Mouse (Mus musculus): ENCODE results near the gene Atp8b2.
A peak's percentile ranks its signal among the peaks of the same experiment; 100 is the strongest.

Gene Atp8b2

DNA sequence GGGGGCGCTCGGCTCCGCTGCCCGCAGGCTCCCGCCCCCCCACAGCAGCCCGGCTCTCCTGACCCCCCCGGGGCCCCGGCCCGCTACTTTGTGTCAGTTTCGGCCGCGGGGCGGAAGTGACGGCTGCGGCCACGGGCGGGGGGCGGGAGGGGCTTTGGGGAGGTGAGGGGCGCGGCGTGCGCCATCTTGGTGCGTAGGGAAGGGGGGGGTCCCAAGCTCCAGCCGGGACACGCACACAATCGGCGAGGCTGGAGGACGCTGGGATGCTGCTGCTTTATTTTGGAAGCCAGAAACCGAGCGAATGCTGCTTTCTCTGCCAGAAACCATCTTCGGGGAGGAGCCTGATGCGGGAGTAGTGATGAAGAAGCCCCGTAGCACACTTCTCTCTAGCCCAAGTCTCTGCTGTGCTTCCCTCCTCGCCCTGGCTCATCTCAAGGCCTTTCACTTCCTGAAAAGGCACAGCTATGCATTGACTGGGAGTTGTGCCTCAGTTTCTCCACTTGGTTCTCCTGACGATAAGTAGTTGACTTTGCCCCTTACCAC, at the start of gene Atp8b2:
Gene Atp8b2, minus strand, starts transcription at position 288 of the 543 bp plus-strand sequence.
- peak; percentile 83 for DNase-seq (ENCODE audit: low read depth, low spot score)

DNA sequence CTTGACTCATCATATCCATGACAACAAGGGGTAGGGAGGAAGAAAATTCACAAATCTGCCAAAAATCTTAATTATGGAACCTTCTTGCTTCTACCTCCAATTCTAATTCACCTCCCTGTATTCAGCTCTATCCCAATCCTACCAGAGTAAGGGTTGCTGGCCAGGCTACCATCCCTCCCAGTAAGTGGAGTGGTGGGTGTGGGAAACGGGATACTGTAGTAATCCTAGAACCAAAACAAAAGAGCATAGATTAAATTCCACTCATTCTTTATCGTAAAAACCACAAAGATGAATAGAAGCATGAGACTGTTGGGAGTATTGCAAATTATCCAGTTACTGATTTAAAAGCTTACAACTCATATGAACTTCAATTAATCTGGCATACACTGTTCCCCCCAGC, 47.0 kb upstream of the Atp8b2 start:
- no peak for DNase-seq (ENCODE audit: low read depth, low spot score)

DNA sequence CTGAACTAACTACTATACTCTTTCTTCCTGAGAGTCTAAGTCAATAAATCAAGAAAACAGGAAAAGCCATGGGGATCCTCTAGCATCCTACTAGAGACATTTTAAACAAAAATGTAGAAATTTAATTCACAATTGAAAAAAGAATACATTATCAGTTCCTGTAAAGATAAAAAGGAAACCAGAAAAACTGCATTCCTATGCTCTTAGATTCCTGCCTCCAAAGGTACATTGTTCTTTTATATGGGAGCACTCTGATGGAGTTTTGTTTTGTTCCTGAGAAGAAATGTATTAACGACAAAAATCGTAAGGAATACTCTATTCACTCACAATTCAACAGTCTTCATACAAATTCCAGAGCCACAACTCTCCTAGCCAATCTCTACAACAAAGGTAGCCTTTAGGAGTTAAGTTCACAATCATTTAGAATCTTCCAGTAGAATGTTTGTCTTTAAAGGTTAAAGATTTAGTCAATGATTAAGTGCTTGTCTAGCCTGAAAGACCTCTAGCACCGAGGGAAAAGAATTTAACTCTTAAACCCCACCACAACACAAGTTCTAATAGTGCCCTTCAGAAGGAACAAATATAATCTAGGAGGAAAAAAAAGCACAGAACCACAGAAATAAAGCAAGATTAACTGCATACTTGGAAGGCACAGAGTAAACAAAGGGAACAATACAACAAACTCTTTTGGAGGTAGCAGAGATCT, 40.9 kb upstream of the Atp8b2 start:
- no peak for DNase-seq (ENCODE audit: low read depth, low spot score)

DNA sequence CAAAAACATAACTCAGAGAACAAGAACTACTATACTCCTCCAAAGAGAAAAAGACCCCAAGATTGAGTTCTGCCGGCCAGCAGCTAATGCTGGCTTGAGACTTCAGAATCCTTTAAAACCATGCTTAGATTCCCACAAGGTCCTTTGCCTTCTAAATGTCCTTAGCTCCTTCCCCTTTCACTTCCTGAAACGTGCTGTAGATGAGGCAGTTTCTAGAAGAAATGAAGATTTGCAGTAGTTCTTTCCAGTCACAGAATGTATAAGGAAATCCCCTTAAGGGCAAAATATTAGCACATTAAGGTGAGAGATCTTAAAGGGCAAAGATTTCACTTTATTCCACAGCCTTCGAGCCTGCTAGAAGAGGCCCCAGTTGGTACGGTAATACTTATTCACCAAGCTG, 36.5 kb upstream of the Atp8b2 start:
- DNase-seq (ENCODE audit: low read depth, low spot score): no peak

DNA sequence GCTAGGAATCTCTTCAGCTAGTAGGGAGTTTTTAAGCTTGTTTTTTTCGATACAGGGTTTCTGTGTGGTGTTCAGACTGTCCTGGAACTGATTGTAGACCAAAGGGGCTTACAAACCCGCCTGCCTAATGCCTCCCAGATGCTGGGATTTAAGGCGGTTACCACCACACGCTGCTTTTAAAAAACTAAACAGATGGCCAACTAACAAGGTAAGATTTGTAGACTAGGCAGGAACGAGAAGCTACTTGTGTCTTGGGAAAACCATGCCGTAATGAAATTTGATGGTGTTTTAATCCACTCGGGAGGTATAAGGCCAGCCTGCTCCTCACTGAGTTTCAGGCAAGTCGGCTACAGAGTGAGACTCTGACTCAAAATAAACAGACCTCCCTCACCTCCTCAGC, 35.8 kb upstream of the Atp8b2 start:
- DNase-seq (ENCODE audit: low read depth, low spot score): no peak

DNA sequence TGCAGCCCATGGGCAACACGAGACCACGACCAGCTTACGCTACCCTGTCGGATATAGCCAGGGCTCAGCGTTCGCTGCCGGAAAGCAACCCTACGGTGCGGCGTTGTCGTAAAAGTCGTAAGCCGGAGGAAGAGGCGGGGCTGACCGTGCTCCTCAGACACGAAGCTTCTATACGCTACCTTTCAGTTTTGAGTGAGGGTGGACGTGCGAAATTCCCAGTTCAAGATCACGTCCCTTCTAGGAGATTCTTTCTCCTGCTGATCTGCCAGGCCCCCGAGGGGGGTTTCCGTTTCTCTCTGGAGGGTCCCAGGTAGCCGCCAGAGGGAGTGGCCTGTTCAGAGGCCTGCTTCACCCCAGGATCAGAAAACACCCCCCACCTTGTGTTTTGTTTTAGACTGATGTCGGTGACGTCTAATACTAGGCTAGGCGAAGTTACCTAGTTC, 35.3 kb upstream of the Atp8b2 start, which contains the start of gene Hax1:
Gene Hax1, minus strand, starts transcription at position 169 of the 443 bp plus-strand sequence.
- DNase-seq (ENCODE audit: low read depth, low spot score): peak; percentile 95

DNA sequence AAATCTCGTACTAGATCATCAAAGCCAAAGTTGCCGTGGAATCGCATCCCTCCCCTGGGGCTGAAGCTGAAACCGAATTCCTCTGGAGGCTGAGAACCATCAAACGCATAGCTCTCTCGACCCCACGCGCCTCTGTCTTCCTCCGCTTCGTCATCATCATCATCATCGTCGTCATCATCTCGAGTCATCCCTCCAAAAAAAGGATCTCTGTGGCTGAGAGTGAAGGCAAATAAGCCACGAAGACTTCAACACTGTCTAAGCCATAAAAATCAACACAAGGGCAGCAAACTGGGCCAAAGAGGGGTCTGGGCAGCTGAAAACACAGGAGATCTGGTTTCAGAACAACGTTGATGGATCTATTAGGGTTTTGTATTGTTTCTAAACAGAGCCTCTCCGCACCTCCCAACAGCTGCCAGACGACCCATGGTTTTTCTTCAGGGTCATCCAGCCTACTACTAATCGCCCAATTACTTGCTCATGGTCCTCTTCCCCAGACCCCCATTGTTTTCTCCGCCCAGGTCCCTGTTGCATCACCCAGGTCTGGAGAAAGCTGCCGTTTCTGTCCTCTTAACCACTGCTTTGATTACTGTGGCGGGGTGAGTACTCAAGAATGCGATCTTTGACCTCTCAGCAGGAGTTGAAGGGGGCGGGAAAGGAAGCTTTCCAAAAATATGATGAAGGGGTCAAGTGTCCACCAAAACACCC, 34.6 kb upstream of the Atp8b2 start:
- peak; percentile 59 for DNase-seq (ENCODE audit: low read depth, low spot score)

DNA sequence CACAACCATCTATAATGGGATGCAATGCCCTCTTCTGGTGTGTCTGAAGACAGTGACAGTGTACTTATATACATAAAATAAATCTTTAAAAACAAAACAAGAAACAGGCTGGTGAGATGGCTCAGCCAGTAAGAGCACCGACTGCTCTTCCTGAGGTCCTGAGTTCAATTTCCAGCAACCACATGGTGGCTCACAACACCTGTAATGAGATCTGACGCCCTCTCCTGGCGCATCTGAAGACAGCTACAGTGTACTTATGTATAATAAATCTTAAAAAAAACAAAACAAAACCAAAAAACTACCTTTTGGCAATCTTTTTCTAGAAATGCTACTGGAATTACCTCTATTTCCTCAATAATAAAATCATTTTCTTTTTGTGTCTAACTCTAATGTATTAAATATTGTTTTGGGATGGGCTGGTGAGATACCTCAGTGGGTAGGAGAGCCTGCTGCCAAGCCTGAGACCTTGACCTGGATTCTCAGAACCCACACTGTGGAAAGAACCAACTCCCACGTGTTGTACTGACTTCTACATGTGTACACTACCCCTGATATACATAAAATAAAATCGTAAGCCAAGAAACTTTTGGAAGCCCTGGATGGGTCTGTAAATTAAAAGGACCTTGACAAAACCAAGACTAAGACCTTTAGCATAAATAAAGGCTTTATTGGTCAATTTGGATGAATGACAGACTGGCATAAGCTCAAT, 31.7 kb upstream of the Atp8b2 start:
- DNase-seq (ENCODE audit: low read depth, low spot score): no peak

DNA sequence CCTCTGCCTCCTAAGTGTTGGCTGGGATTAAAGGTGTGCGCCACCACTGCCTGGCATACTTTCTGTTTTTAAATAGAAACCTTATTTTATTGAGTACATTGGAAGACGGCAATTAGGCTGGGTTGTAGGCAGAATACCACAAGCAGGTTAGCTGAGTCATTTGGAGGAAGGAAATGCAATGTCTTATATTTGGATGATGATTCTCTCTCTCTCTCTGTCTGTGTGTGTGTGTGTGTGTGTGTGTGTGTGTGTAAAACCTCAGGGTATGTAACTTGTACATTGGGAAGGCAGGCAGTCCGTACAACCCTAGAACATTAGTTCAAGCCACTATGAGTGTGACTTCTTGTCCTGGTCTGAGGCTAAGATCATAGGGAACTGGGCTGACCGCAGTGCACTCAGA, 24.5 kb upstream of the Atp8b2 start:
- no peak for DNase-seq (ENCODE audit: low read depth, low spot score)

DNA sequence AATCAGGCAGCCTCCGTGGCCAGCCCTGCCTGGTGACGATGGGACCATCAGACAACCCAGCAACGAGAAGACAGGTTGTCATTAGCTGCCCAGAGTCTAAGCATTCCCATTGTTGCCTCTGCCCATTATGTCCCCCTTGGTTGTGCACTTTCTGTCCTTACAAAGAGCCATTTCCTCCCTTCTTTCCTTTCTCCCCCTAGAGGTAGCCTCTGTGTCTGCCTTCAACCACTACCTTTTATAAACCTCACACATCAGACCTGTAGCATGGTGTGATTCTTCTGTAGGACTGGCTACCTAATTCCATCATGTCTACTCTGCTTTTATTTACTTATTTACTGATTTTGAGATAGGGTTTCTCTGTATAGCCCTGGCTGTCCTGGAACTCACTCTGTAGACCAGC, 23.9 kb upstream of the Atp8b2 start:
- DNase-seq (ENCODE audit: low read depth, low spot score): no peak

DNA sequence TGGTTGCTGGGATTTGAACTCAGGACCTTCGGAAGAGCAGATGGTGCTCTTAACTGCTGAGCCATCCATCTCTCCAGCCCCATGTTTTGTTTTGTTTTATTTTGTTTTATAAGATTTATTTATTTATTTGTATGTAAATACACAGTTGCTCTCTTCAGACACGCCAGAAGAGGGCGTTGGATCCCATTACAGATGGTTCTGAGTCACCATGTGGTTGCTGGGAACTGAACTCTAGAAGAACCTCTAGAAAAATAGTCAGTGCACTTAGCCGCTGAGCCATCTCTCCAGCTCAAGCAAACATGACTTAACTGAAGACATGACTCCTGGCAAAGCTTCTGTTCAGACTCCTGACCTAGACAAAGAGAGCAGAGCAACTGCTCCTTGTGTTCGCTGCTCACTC, 19.1 kb upstream of the Atp8b2 start:
- DNase-seq (ENCODE audit: low read depth, low spot score): no peak

DNA sequence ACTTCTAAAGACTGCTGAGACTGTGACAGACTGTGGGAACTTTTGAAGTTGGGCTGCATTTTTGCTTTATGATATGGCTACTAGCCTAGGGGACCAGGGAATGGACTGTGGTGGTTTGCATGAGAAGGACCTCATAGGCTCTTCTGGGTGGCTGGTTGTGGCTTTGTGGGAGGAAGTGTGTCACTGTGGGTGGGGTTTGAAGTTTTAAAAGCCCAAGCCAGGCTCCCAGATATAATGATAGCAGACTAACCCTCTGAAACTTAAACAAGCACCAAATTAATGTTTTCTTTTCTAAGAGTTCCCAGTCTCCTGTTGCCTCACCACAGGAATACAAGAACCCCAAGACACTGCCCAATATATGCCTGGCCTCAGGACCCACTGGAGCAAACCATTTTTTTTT, 13.6 kb upstream of the Atp8b2 start:
- no peak for DNase-seq (ENCODE audit: low read depth, low spot score)

DNA sequence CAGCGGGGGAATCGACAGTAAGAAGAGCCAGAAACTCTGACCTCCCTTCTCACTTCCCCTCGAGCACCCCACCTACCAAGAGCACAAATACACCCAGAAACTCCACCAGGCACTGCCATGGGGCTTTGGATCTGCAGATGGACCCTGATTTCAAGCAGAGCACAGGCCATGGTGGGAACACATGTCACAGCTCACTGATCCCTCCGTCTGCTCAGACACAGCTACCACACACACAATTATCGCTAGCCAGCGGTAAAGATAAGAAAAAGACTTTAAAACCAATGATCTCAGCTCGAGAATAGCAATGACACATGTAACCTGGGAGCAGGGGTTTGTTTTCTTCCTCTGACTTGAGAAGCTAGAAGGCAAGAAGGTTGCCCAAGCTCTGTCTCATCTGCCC, 5.2 kb upstream of the Atp8b2 start:
- no peak for DNase-seq (ENCODE audit: low read depth, low spot score)

DNA sequence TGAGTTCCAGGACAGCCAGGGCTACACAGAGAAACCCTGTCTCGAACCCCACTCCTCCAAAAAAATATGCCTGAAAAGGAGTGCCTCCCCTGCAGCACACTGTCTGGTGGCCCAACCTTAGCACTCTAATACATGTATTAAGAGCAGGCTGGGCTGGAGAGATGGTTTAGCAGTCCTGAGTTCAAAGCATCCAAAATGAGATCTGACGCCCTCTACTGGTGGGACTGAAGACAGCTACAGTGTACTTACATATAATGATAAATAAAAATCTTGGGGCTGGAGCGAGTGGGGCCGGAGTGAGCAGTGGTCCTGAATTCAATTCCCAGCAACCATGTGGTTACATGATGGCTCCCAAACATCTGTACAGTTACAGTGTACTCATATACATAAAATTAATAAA, 3.6 kb upstream of the Atp8b2 start:
- DNase-seq (ENCODE audit: low read depth, low spot score): peak; percentile 71

DNA sequence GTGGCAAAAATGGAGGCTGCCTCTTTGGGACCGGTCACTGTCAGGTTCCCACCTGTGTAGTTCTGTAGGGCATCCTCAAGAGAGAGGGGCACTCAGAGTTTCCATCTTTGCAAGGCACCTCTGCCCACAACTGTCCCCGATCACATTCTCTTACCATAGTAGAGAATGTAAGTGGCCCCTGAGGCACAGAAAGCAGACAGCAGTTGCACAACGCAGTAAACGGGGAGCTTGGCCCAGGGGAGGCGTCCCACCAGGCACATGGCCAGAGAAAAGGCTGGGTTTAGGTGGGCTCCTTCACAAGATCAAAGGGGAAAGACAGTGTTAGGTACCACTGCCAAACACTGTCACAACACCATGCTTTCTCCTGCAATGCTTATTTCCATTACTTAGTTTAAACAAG, 2.7 kb upstream of the Atp8b2 start:
- no peak for DNase-seq (ENCODE audit: low read depth, low spot score)

DNA sequence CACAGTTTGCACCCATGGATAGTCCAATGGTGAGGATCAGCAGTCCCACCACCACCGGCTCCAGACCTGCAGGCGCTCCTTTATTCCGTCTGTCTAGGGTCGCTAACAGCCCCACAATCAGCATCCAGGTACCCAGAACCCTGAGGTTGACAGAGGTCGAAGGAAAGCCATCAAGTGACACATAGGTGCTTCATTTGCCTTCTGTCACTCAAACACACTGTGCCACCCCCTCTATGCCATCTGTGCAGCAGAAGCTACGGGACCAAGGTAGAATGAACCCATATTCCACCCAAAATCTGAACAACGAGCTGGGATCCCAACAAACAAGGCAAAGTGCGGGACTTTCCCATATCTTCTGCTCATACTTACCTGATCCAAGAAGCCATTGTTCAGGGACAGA, 2.2 kb upstream of the Atp8b2 start:
- no peak for DNase-seq (ENCODE audit: low read depth, low spot score)

DNA sequence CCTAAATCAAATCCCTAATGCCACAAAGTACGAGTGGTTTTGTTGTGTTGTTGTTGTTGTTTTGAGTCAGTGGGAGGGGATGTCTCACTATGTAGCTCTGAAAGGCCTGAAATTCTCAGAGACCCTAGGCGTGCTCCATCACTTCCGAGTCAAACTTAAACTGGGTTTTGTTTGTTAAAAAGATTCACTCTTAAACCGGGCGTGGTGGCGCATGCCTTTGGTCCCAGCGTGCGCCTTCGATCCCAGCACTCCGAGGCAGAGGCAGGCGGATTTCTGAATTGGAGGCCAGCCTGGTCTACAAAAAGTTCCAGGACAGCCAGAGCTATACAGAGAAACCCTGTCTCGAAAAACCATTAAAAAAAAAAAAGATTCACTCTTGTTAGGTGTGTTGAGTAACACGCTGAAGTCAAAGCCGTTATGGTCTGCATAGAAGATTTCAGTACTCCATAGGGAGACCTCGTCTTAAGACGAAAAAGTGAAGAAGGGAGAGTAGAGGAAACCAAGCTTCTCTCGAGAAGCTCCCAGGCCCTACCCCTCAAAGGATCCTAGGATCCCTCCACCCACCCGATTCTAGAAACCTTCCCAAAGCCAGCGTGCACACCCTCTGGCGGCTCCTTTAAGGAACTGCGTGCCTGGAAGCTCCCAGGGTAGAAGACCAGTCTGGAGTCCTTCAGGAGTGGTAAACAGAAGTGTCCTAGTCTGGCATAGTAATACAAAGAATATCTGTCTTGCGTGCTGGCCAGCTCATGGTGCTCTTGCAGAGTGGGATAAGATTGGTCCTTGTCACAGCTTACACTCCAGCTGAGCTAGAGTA, 825 bp upstream of the Atp8b2 start:
- DNase-seq (ENCODE audit: low read depth, low spot score): peak; percentile 74

DNA sequence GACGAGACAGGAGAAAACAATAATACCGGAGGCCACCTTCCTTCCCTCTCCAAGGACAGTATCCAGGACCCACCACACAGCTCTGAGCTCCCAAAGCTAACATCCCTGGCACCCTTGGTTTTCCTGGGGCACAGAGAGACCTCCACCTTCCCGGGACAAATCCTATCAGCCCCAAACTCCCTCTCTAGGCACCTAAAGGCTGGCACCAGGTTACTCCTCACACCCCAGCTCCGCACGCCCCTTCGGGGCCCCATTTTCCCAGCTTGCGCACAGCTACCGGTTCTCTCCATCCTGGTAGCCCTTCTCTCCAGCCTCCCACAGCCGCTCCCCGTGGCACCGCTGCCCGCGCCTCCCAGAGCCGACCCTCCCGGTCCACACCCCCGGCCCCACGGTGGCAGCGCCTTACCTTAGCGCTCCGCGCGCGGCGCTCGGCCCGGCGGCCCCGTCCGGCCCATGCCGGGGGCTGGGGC, 522 bp downstream of the Atp8b2 start:
- DNase-seq (ENCODE audit: low read depth, low spot score): no peak

DNA sequence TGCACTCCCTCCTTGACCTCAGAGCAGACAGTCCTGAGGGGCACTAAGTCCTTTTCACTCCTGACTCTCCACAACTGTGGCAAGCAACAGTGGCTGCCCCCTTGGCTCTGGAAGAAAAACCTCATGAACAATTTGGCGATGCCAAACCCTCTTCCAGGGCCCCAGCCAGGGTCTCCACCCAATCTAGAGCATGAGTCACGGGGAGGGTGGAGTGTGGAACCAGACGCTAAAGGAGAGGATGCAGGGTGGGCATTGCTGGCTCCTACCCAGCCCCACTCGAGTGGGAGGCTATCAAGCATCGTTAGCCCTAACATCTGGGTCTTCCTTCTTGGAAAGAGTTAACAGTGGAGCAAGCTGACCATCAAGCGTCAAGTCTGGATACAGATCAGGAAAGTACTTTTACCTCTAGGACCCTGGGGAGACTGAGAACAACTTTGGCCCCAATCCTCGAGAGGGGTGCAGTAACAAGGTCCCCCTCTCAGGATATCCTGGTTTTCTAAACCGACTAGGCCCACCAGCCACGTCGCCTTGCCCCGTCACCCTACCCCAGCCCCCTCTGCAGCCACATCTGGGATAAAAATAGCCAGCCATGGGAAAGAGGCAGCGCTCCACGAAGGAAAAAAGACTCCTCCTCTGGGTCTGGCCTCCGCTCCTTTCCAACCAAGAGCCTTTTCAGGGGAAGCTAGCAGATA, 1.1 kb downstream of the Atp8b2 start:
- DNase-seq (ENCODE audit: low read depth, low spot score): peak; percentile 25

DNA sequence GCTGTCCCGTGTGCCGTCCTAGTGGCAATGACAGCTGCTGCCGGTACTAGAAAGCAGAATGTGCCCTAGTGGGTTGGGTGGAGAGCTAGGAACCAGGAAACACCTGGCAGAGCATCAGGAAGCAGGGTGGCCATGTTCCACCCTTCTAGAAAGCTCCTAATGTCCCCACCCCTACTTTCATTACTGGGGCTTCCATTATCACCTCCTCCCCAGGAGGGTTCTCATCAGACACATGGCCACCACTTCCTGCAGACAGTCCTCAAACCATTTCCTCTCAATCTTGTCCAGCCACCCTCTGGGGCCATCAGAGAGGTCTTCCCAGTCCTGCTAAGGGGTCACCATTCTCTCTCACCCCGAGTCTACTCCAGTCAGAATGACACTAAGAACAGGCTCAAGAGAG, 1.9 kb downstream of the Atp8b2 start:
- peak; percentile 50 for DNase-seq (ENCODE audit: low read depth, low spot score)

DNA sequence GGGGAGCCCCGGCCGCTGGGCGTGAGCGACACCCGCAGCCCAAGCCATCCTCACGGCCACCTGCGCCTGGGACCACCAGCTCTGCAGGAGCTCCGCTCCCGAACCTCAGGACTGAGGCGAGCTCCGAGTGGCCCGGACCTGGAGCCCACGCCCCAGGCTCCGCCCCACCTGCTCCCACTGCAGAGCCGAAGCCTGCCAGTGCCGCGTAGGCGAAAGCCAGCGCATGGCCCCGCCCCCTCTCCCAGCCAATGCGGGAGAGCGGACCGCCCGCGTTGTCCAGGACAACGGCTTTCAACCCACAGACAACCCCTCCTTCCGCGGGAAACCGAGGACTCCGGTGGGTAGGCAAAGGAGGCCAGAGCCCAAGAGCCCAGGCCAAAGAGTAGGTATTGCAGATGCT, 2.8 kb downstream of the Atp8b2 start:
- DNase-seq (ENCODE audit: low read depth, low spot score): peak; percentile 95

Measured in CD4-positive helper T cell, adult 2 months (primary cell).